Mouse (Mus musculus) C2C12 (cell line): ENCODE measurements around the gene Rbak.

ENCODE experiments used
- CTCF ChIP-seq: IDR thresholded peaks from one replicate; pipeline ENCODE4 v1.5.1; 2011; ENCODE audit not compliant: control insufficient read depth, insufficient read depth, insufficient read length
- MYOD1 ChIP-seq: IDR thresholded peaks from one replicate; pipeline ENCODE4 v1.6.1; 2011; ENCODE audit warnings: low read depth; ENCODE audit not compliant: control insufficient read depth, insufficient read length

DNA sequence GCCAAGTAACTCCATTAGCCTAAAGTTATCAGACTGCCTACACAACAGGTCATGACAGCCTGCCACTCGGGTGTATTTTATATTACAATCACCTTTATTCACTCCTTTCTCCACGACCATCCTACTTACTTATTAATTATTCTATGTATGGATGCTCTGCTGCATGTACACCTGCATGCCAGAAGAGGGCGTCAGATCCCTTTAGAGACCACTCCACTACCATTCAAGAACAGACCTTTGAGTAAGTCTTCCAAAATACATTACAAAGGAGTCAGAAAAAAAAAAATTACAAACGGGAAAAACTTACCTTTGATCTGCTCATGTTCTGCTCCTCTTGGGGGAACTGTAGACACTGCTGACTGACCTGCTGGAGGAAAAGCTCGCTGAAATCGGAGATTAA, 1.4 kb downstream of the Rbak start:
- TF ChIP-seq MYOD1 (no peak), CTCF (no peak)
